Mouse (Mus musculus): ENCODE results near the gene Rhbdd2.
"Not testable (repeated sequence)": the region's sequence is repeated elsewhere in the genome, so short reads cannot be mapped to it uniquely, and the experiment has no call there.

DNA sequence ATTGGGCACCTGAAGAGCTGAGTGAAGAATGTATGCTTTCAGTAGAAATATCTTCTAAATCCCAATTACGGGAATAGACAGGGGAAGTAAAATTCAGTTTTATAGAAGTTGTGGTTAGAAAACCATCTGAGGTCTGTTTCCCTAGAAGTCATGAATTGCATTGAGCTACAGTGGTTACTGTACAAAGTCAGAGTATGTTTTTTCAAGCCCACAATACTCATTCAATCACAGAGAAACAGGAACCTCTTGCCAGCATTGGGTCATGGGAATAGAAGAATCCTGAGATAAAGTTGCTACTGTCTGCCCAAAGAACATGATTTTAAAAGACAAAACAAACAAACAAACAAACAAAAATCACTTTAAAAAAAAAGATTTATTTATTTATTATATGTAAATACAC, 25.7 kb upstream of the Rhbdd2 start:
- not testable (repeated sequence) for TF ChIP-seq POLR2A (IDR thresholded peaks at IDR 0.05; ENCODE audit: low read depth, low read length); CTCF (IDR thresholded peaks at IDR 0.05; ENCODE audit: extremely low read depth, insufficient read depth, insufficient read length, insufficient replicate concordance)

Measured in spleen, adult 2 months (tissue).